7 mouse cellular contexts compared by ENCODE assay signal in the genomic region with DNA sequence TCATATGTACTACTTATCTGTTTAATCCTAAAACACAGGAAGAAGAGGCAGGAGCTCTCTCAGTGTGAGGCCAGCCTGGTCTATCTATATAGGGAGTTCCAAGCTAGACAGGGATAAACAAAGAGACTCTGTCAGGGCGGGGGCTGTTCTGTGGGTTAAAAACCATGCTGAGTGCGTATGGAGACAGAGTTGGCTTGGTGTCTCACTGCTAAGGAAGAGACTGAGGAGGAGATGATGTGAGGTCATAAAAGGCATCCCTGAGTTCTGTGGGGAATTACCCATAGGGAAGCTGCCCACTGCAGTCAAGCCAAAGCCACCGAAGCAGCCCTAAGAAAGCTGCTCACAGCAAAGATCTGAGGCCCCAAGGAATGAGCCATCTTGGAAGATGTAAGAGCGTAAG. TPM values are rescaled to one million over a fixed set of nuclear protein-coding genes. Genes with fewer than 3 reads are reported as not detected.
DNase-seq lines count a peak whose midpoint lies in the region; ATAC-seq and TF ChIP-seq lines count a peak whose summit lies in the region.

A gene (plus strand): TSS at position 301 of the 400 bp plus-strand sequence.

- H3K4me1 ChIP-seq in spleen, adult 2 months (ENCODE audit: control insufficient read depth, insufficient read depth, insufficient read length): peaks cover 21% of the 10 kb centered on the region; the same call in 1 of the 2 replicates
- peaks cover 23% of the 10 kb centered on the region for H3K4me1 ChIP-seq in forebrain, embryonic 16.5 days (replicated peaks; ENCODE audit: control insufficient read depth, insufficient read depth, low read length)
- peaks cover 8% of the 10 kb centered on the region for H3K4me1 ChIP-seq in hindbrain, postnatal 0 days (ENCODE audit: insufficient read depth, low read length)
- H3K4me1 ChIP-seq in neural tube, embryonic 12.5 days: peaks cover 28% of the 10 kb centered on the region

- no peak within 1 kb of the TSS for H3K9ac ChIP-seq in forebrain, embryonic 16.5 days (replicated peaks; ENCODE audit: low read depth, low read length)
- H3K9ac ChIP-seq in hindbrain, postnatal 0 days (replicated peaks; ENCODE audit: low read length): no peak within 1 kb of the TSS
- H3K9ac ChIP-seq in neural tube, embryonic 12.5 days: no peak within 1 kb of the TSS

- no peak within 1 kb of the TSS for H3K4me3 ChIP-seq in spleen, adult 2 months (ENCODE audit: extremely low read depth, insufficient read depth, insufficient read length)
- no peak within 1 kb of the TSS for H3K4me3 ChIP-seq in forebrain, embryonic 16.5 days (replicated peaks; ENCODE audit: low read length)
- no peak within 1 kb of the TSS for H3K4me3 ChIP-seq in hindbrain, postnatal 0 days (ENCODE audit: low read length)
- no peak within 1 kb of the TSS for H3K4me3 ChIP-seq in neural tube, embryonic 12.5 days

- peak within 1 kb of the TSS; percentile 29; the same call in 1 of the 2 replicates for H3K27ac ChIP-seq in spleen, adult 2 months (ENCODE audit: insufficient read depth, low read length)
- H3K27ac ChIP-seq in forebrain, embryonic 16.5 days (ENCODE audit: low read length): no peak within 1 kb of the TSS
- no peak within 1 kb of the TSS for H3K27ac ChIP-seq in hindbrain, postnatal 0 days
- H3K27ac ChIP-seq in neural tube, embryonic 12.5 days: no peak within 1 kb of the TSS

- TF ChIP-seq POLR2A in spleen, adult 2 months (IDR thresholded peaks at IDR 0.05; ENCODE audit: low read depth, low read length): no peak

- H3K4me2 ChIP-seq in forebrain, embryonic 16.5 days (ENCODE audit: low read length): no peak within 1 kb of the TSS
- H3K4me2 ChIP-seq in hindbrain, postnatal 0 days (ENCODE audit: low read depth, low read length): no peak within 1 kb of the TSS
- H3K4me2 ChIP-seq in neural tube, embryonic 12.5 days (replicated peaks): no peak within 1 kb of the TSS

- no peak for TF ChIP-seq CTCF in spleen, adult 2 months (IDR thresholded peaks at IDR 0.05; ENCODE audit: extremely low read depth, insufficient read depth, insufficient read length, insufficient replicate concordance)
- no peak for TF ChIP-seq CTCF in hindbrain, postnatal 0 days (IDR thresholded peaks at IDR 0.05; ENCODE audit: low read depth)

- no peak for DNase-seq in spleen, adult 2 months (ENCODE audit: low read depth in 1 of 2, low spot score in 2 of 2)
- no peak for DNase-seq in spleen, postnatal 14 days (ENCODE audit: low spot score in 2 of 2)
- DNase-seq in hindbrain, postnatal 0 days (ENCODE audit: low spot score): no peak
- DNase-seq in cerebellum, adult 18-20 months: no peak

- H3K36me3 ChIP-seq in spleen, adult 2 months (ENCODE audit: control insufficient read depth, insufficient read depth, low read length): 0 out of 2 replicates have a peak, but pooled peaks cover 1% of the 10 kb centered on the region
- no peaks in the 10 kb centered on the region for H3K36me3 ChIP-seq in forebrain, embryonic 16.5 days (ENCODE audit: control insufficient read depth, insufficient read depth)
- H3K36me3 ChIP-seq in hindbrain, postnatal 0 days (ENCODE audit: insufficient read depth, low read length): no peaks in the 10 kb centered on the region
- no peaks in the 10 kb centered on the region for H3K36me3 ChIP-seq in neural tube, embryonic 12.5 days

- no peaks in the 10 kb centered on the region for H3K27me3 ChIP-seq in spleen, adult 2 months (ENCODE audit: control insufficient read depth, insufficient read depth, low read length)
- no peaks in the 10 kb centered on the region for H3K27me3 ChIP-seq in forebrain, embryonic 16.5 days (replicated peaks; ENCODE audit: control insufficient read depth, insufficient read depth, low read length)
- no peaks in the 10 kb centered on the region for H3K27me3 ChIP-seq in hindbrain, postnatal 0 days (ENCODE audit: insufficient read depth, low read length)
- no peaks in the 10 kb centered on the region for H3K27me3 ChIP-seq in neural tube, embryonic 12.5 days (replicated peaks)

- no peaks in the 10 kb centered on the region for H3K9me3 ChIP-seq in forebrain, embryonic 16.5 days (ENCODE audit: control insufficient read depth, low read length)
- H3K9me3 ChIP-seq in hindbrain, postnatal 0 days (ENCODE audit: low read length): no peaks in the 10 kb centered on the region
- no peaks in the 10 kb centered on the region for H3K9me3 ChIP-seq in neural tube, embryonic 12.5 days

- WGBS in spleen, adult 2 months: 86% methylated on average over 4 of the region's 4 CpGs
- 91% methylated on average over 4 of the region's 4 CpGs for WGBS in forebrain, embryonic 16.5 days
- WGBS in hindbrain, postnatal 0 days: 85% methylated on average over 4 of the region's 4 CpGs
- 82% methylated on average over 4 of the region's 4 CpGs for WGBS in neural tube, embryonic 12.5 days

- ATAC-seq in forebrain, embryonic 16.5 days: no peak
- ATAC-seq in hindbrain, postnatal 0 days: no peak
- ATAC-seq in neural tube, embryonic 12.5 days (ENCODE audit: low FRiP score, low read depth): no peak
- no peak for ATAC-seq in inflammation-experienced regulatory T-cells, adult 6 months

RNA-seq across cellular contexts. Expression of the gene that starts here (rescaled TPM):
- 129 and 155 TPM in 2 replicates for polyA plus RNA-seq in spleen, adult 2 months (2012; rRNA removed)
- 171 and 175 TPM in 2 replicates for polyA plus RNA-seq in forebrain, embryonic 16.5 days (2015; fragmentation: Nextera tagmentation; extraction: Ambion mirVana)
- 241 and 273 TPM in 2 replicates for total RNA-seq in hindbrain, postnatal 0 days (2014; rRNA removed)
- polyA plus RNA-seq in hindbrain, postnatal 0 days (2015; fragmentation: Nextera tagmentation; extraction: Ambion mirVana): 116 and 123 TPM in 2 replicates
- 115 and 117 TPM in 2 replicates for polyA plus RNA-seq in neural tube, embryonic 12.5 days (2016; fragmentation: Nextera tagmentation; extraction: Ambion mirVana)
- 1 to 10 TPM in 2 of 3 experiments, under 1 TPM in 1; 0.84 to 1.3 (median 1.1) TPM for polyA plus RNA-seq in inflammation-experienced regulatory T-cells, adult 6 months (2017; shearing (Covaris generic))

Comparison
In these comparisons a context has a peak if more than half of its experiments do, and no peak if none do; other contexts are left out.
1. RNA of the gene that starts here (polyA plus RNA-seq): 171 to 175 TPM in forebrain, embryonic 16.5 days, 129 to 155 TPM in spleen, adult 2 months, 116 to 123 TPM in hindbrain, postnatal 0 days and 115 to 117 TPM in neural tube, embryonic 12.5 days; 0.84 to 1.3 TPM in inflammation-experienced regulatory T-cells, adult 6 months; every median in the first group is over 10 times any median in the second.